Mouse (Mus musculus) retina, embryonic 14.5 days (tissue): ENCODE data around the gene Prss42.

ENCODE experiments used
- DNase-seq: peaks from one replicate; pipeline ENCODE4 v3.0.0-alpha.2; 2015; ENCODE audit warnings: low spot score

The Prss42 gene

GRCm38 (mm10) chr9:110797866-110798265 lies at the start of gene Prss42:
TSS of gene Prss42 (plus strand) at chr9:110798166.
- no peak for DNase-seq

DNA sequence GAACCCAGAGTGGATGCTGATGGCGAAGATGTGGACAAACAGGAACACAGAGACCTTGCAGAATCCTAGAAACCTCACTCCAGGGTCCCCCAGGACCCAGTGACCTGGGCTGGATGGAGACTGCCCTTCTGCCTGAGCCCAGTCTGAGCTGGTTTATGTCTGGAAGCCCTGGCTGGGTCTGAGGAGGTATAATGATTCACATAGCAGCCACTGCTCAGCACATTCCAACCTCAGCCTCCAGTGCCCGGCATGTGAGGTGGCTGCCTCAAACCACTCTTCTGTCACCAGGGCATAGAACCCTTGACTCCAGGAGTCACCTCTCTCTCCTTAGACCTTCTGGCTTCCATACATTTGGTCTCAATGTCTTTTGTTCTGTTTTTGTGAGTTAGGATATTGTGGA lies 49.5 kb upstream of the Prss42 start:
- no peak for DNase-seq

DNA sequence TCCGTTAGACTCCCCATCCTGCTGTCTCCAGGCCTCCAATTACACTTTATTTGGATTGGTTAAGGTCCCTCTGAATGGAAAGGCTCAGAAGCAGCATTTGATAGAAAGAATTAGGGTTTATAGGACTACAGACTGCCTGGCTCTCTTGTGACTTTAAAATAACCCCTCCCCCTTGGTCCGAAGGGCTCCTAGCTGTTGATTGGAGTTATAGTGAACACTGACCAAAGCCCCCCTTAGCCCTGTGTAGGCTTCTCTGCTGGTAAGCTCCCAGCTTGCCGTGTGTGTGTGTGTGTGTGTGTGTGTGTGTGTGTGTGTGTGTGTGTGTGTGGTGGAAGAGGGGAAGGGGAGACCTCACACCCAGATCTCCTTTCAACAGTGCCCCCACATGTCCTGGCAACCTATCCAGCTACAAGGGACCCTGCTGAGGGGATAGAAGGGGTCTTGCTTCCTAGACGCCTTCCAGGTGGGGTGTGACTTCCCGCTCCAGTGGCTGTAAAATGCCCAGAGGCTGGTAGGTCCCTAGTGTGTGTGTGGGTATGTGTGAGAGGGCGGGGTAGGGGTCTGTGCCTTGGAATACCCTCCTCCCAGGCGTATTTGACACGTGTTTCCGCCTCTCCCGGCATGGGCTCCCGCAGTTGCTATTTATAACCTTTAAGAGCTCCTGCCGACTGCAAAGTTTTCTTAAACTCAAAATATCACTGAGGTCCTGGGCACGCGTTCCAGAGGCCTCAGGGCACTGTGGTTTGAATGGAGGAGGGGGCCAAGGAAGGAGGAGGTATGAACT lies 47.4 kb upstream of the Prss42 start:
- no peak for DNase-seq

DNA sequence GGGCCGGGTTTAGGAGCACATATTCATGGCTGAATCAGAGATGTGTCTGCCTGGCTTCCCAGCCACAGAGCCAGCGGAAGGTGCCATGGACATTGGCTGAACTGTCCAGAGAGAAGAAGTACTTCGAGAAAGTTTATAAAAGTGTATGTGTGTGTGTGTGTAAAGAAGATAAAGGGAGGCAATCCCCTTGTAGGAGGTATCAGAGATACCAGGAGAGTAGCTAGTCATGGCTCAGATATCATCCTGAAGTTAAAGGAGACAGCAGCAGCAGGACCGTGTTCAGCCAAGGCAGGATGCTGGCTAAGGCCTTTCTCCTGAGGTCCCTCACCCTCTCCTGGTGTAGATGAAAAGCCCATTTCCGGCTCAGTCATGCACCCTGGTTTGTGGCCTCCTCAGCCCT lies 46.6 kb upstream of the Prss42 start:
- DNase-seq, result no peak

DNA sequence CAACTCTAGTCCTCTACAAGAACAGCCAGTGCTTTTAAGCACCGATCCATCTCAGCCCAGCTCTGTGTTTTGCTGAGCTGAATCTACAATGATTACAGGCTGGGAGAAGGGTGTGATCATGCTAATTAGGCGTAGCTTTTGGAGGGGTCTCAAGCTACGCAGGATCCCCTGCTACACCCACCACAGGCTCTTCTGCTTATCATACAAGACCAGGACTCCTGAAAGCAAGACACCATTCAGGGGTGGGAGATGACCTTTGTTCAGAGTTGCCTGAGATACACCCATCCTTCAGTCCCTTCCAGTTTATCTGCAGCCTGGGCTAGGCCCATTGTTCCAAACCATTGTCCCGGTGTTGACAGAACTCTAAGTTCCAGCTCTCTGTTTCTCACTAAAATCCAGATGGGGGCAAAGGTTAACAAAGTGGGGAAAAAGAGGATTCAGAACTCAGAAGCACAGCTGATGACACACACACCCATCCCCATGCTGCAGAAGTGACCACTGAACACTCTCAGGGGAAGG lies 45.0 kb upstream of the Prss42 start:
- no peak for DNase-seq

DNA sequence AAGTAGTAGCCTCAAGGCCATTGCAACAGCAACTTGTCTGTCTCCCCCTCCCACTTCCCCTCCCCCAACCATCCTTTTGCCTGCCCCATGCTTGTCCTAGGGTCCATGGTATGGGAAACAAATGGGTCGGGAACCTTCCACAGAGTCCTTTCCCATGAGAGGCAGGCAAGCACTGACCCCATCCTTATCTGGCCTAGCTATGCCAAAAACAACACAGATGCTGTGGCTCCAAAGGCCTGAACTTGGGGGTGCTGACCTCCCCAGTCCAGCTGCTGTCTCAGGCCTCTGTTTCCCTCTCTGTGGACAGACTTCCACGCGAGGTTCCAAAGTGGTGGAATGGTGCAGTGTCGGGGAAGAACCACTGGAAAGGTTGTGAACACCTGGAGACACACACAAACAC lies 44.2 kb upstream of the Prss42 start:
- DNase-seq, result no peak

- DNase-seq, result no peak
These were observed 40.1 kb upstream of the Prss42 start for GRCm38 (mm10) chr9:110757816-110758215.

- DNase-seq, result no peak
These were observed 39.4 kb upstream of the Prss42 start for GRCm38 (mm10) chr9:110758605-110759004.

DNA sequence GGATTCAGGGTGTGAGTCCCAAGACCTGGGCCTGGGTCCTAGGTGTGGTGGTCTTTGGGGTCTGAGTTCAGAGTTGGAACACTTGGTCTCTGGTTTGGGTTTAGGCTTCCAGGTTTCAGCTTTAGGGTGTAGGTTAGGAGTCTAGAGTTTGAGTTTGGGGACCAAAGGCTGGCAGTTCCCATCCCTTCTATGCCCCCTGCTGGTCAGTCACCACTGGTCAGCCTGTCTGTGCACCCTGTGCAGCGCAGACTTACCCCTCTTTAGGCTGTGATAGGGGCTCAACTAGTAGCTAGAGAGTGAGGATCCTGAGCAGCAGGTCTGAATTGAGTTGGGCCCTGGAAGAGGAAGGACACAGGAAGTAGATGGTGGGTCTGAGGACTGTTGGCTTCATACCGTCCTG lies 38.7 kb upstream of the Prss42 start:
- DNase-seq, result peak; percentile 76

DNA sequence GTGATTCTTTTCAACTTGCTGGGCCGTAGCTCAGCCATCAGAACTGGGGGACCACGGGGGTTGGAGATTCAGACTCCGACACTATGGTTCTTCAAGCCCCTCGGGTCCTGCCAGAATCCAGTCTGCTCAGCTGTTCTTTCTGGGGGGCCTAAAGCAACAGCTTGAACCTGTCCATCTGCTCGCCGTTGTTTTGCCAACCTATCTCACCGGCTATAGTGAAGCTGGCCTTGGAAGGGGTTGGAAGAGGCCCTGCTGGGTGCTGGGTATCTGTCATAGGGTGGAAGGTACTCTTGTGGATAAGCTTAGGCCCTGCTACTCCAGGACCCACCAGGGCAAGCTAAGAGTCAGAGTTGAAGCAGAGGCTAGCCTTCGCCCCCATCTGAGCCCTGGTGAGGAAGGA lies 37.1 kb upstream of the Prss42 start:
- DNase-seq, result no peak

DNA sequence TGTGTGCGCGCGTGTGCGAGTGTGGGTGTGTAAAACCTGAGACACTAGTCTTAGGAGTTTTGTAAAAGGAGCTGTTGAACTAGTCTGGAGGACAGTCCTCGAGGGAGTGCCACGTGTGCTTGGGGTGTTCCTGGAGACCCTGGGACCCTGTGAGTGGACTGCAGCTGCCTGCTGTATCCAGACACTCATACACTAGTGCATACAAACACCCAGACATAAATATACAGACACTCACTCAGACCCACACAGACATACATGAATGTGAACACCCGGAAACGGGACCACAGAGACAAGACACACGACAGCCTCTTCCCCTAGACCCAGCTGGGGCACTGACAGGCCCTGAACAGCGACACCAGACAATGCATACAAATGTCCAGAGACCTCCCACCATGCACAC lies 35.2 kb upstream of the Prss42 start:
- DNase-seq, result no peak

DNA sequence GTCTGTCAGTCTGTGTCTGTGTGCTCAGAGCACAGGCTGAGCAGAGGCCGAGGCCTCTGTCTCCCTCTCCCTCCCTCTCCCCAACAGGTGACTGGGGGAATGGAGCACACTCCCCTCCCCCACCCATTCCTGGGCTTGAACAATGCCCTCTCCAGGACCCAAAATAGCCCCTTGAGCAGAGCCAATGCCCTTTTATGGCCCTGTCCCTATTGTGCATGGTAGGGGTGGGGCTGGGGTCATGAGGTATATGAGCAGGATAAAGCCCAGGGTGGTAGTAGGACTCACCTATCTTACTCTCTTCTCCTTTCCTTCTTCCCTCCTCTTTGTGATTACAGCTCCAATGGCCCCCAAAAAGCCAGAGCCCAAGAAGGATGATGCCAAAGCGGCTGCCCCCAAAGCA lies 34.6 kb upstream of the Prss42 start:
- DNase-seq, result no peak

GRCm38 (mm10) chr9:110772336-110772735 lies 25.6 kb upstream of the Prss42 start:
- no peak for DNase-seq

DNA sequence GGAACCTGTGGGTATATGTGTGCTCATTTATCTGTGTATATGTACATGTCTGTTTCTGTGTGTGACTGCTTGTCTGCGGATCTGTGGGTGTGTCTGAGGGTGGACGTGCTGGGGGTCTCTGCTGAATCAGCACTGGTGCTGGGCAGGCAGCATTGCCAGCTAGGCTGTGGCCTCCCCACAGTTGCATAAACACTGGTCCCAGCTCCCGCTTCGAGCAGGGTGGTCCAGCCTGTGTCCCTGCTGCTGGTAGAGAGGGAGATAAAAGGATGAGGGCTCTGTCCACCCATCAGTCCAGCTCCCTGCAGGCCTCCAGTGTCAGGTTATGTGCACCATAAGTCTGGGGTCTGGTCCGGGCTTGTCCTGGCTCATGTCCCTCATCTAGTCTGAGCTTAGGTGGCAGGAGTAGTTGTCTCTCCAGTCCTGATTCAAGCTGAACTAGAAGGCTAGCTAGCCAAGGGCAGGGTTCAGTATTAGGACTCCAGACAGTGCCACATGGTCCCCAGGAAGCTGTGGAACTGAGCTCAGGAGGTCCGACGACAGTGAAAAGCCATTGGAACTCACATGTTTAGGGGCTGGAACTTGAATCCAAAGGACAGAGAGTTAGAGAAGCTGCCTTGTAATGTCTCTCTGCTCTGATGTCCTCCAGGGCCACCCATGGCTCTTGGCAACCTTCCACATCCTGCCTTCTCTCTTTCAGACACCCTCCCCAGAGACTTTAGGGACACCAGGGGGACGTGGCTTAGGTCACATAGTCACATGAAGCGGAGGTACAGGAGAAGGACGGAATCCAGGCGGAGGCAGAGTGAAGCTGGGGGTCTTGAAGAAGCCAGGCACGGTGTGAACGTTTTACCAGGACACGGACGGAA lies 23.3 kb upstream of the Prss42 start:
- DNase-seq, result no peak

DNA sequence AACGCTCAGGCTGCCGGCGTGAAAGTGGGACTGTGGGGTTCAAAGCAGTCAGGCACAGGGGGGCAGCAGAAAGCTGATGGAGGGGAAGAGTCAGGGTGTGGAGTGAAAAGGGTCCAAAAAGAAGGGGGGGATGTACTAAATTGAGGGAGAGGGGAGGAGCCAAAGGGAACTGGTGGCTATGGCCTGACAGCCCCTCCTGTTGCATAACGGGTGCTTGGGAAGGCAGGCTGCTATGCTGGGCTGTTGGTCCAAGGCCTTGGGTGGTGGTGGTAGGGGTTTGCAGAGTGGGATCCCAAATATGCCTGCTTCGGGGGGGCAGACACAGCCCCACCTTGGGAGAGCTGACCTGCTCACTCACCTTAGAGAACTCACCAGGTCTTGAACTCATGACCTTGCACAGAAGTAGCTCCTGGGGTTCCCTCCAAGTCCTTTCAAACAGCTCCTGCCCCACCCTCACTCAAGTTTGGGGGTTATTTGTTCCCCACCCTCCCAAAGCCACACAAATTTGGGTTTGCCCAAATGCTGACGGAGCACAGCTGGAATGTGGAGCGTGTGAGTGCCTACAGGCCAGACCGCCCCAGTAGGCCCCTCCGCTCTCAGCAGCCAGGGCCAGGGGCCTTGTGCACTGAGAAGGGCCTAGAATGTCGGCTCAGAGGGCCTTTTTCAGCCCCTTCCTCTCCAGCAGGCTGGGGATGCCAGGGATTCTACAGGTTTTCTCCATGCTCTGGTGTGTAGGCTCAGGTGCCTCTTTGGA lies 22.5 kb upstream of the Prss42 start:
- no peak for DNase-seq

GRCm38 (mm10) chr9:110778100-110778499 lies 19.9 kb upstream of the Prss42 start:
- DNase-seq, result no peak

DNA sequence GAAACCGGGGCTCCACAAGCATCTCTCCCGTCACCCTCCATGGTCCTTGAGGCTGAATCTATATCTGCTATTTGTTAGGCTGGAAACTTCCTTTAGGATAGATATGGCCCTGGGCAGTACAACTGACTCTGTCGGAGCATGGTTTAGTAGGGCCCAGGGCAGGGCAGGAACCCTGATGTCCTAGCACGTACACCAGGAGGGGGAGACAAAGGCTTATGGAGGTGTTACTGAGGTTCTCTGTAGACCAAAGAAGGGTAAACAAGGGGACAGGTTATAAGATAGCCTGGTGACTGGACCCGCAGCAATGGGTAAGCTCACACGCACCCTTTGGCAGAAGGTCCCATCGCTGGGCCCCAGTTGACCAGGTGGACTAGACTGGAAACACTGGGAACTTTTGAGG lies 19.4 kb upstream of the Prss42 start:
- no peak for DNase-seq

- peak; percentile 52 for DNase-seq
These were observed 18.6 kb upstream of the Prss42 start for GRCm38 (mm10) chr9:110779242-110779913.

DNA sequence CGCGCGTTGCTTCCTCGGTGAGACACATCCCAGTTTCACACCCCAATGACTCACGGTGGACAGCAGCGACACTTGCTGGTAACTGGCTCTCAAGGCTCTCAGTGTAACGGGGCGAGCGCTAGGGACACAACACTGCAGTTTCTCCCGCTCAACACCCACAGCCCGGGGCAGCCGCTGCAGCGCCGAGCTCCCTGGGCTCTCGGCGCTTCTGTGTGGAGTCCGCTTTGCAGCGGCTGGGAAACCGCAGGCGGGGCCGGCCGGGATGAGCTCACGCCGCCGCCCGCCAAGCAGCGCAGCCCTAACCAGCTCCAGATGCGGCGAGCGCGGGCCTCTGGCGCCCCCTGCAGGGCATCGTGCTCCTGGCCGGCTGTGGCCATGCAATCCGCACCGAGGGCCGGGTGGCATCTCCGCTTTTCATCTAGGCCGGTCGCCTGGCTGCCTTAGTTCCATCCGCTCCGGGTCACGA lies 16.7 kb upstream of the Prss42 start:
- peak; percentile 97 for DNase-seq

- peak; percentile 74 for DNase-seq
These were observed 16.2 kb upstream of the Prss42 start for GRCm38 (mm10) chr9:110781731-110782130.

DNA sequence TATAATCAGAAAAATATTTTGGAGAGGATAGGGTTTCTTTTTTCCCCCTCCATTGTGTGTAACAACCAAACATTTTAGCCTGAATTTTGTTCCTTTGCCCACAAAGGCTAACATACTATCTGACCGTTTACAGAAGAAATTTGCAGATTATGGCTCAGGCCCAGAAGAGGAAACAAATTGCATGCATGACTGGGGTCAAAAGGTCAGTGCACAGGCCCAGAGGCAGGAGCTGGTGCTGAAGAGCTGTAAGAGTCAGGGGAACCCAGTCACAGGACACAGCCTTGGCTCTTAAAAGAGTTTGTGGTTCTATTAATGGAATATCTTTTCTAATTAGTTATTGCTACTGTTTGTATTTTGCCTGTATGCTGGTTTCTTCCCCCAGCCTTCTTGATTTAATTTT lies 14.4 kb upstream of the Prss42 start:
- DNase-seq, result no peak

DNA sequence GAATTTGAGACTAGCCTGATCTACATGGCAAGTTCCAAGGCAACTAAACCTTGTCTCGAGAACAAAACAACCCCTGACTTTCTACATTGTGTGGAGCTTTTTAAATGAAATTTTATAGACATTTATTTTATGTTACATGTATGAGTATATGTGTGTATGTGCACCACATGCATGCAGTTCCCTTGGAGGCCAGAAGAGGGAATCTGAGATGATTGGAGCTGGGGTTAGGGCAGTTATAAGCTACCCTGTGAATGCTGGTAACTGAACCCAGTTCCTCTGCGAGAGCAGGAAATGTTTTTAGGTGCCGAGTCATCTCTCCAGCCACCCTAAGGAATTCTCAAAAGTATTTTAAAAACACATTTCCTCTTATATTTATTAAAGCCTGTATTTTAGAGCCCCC lies 9.8 kb upstream of the Prss42 start:
- no peak for DNase-seq
